Mouse (Mus musculus): ENCODE data around the gene Gm11172.

DNA sequence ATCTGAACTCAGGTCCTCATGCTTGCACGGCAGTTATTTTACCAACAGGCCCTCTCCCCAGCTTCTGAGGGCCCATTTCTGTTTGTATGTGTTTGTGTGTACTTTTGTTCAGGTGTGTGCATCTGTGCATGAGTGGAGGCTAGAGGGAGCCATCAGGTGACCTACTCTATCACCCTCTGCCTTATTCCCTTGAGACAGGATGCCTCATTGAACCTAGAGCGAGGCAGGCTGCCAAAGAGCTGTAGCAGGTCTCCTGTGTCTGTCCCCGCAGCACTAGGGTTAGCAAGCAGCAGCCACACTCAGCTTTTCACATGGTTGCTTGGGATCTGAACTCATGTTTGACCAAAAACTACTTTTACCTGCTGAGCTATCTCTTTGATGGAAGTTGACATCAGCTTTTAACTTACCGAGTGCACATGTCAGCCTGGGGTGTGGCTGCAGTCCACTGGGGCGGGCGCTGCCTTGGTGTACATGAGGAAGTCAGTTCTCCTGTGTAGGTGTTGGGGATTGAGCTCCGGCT, 47.1 kb downstream of the Gm11172 start:
- TF ChIP-seq CTCF (IDR thresholded peaks at IDR 0.05; ENCODE audit: borderline replicate concordance, insufficient read depth, low read length) (no peak), POLR2A (IDR thresholded peaks at IDR 0.05; ENCODE audit: low read depth, low read length) (no peak)
